Mouse (Mus musculus): ENCODE measurements at regions not wholly inside any gene's neighbourhood (a gene's known extent, or its start where the extent isn't known, plus 50 kb on each side); places are given as distances from the start of the nearest gene placed in this dataset.
A peak's percentile ranks its signal among the peaks of the same experiment; 100 is the strongest.

- DNase-seq: peak; percentile 2 to 17
Observed at GRCm38 (mm10) chr14:111149653-111150052, 394.7 kb upstream of the Slitrk6 start.

- DNase-seq: no peak
Observed at GRCm38 (mm10) chr14:111116600-111116999, 361.7 kb upstream of the Slitrk6 start.

- no peak for DNase-seq
Observed at GRCm38 (mm10) chr14:111103579-111103978, 348.6 kb upstream of the Slitrk6 start.

GRCm38 (mm10) chr14:111100257-111100656 is 345.3 kb upstream of the Slitrk6 start:
- DNase-seq: no peak

- no peak for DNase-seq
Observed at GRCm38 (mm10) chr14:111096229-111096628, 341.3 kb upstream of the Slitrk6 start.

- no peak for DNase-seq
Observed at GRCm38 (mm10) chr14:111074517-111074916, 319.6 kb upstream of the Slitrk6 start.

GRCm38 (mm10) chr14:111073529-111073928 is 318.6 kb upstream of the Slitrk6 start:
- DNase-seq: no peak
